Mouse (Mus musculus): ENCODE data around the gene Gna14. TPM values are rescaled to one million over a fixed set of nuclear protein-coding genes. Genes with fewer than 3 reads are reported as not detected.

Gna14 gene
- total RNA-seq (2023), result not detected

GRCm38 (mm10) chr19:16435531-16436231 is at the start of gene Gna14:
Gna14 (plus strand) TSS chr19:16435762.

Data from CD8-positive naive resting alpha-beta T cell, adult 57 days (primary cell).